Mouse (Mus musculus): Measurements from ENCODE around the gene Nlrx1. TPM values are rescaled to one million over a fixed set of nuclear protein-coding genes. Genes with fewer than 3 reads are reported as not detected.
"Not testable (repeated sequence)": the region's sequence is repeated elsewhere in the genome, so short reads cannot be mapped to it uniquely, and the experiment has no call there.

Gene Nlrx1
- total and polyA plus RNA-seq, 2 experiments from 2014 or later, result 5.1 to 12.7 TPM

- Histone ChIP-seq H3K4me1 (ENCODE audit: insufficient read depth, low read length) (no peaks in the 10 kb centered on the region), H3K36me3 (ENCODE audit: insufficient read depth, low read length) (peaks cover 24% of the 10 kb centered on the region), H3K27me3 (ENCODE audit: insufficient read depth, low read length) (no peaks in the 10 kb centered on the region), H3K9ac (replicated peaks; ENCODE audit: low read length) (no peak overlapping the region), H3K27ac (no peak overlapping the region), H3K4me2 (ENCODE audit: low read depth, low read length) (no peak overlapping the region), H3K4me3 (ENCODE audit: low read length) (no peak overlapping the region), H3K9me3 (ENCODE audit: low read length) (no peaks in the 10 kb centered on the region)
- no peak for TF ChIP-seq CTCF (IDR thresholded peaks at IDR 0.05; ENCODE audit: low read depth)
- WGBS, result 37% methylated on average over 10 of the region's 10 CpGs
- DNase-seq (ENCODE audit: low spot score), result no peak
- ATAC-seq, result no peak
These were observed 42.3 kb upstream of the Nlrx1 start for GRCm38 (mm10) chr9:44310750-44311135.

- 69% methylated on average over 3 of the region's 3 CpGs for WGBS
- Histone ChIP-seq H3K4me2 (ENCODE audit: low read depth, low read length) (no peak overlapping the region), H3K36me3 (ENCODE audit: insufficient read depth, low read length) (peaks cover 15% of the 10 kb centered on the region), H3K4me1 (ENCODE audit: insufficient read depth, low read length) (0 out of 2 replicates have a peak, but pooled peaks cover 1% of the 10 kb centered on the region), H3K27ac (no peak overlapping the region), H3K9ac (replicated peaks; ENCODE audit: low read length) (no peak overlapping the region), H3K4me3 (ENCODE audit: low read length) (no peak overlapping the region), H3K9me3 (ENCODE audit: low read length) (no peaks in the 10 kb centered on the region), H3K27me3 (ENCODE audit: insufficient read depth, low read length) (no peaks in the 10 kb centered on the region)
- DNase-seq (ENCODE audit: low spot score) (no peak), ATAC-seq (no peak)
- TF ChIP-seq CTCF (IDR thresholded peaks at IDR 0.05; ENCODE audit: low read depth), result no peak
These were observed 41.4 kb upstream of the Nlrx1 start for GRCm38 (mm10) chr9:44309756-44310155.

GRCm38 (mm10) chr9:44307248-44307647 is 38.8 kb upstream of the Nlrx1 start:
- 82% methylated on average over 2 of the region's 2 CpGs for WGBS
- H3K4me1 ChIP-seq (ENCODE audit: insufficient read depth, low read length), result 0 out of 2 replicates have a peak, but pooled peaks cover 5% of the 10 kb centered on the region

GRCm38 (mm10) chr9:44306532-44306931 is 38.1 kb upstream of the Nlrx1 start:
- Histone ChIP-seq H3K9me3 (ENCODE audit: low read length) (no peaks in the 10 kb centered on the region), H3K27ac (no peak overlapping the region), H3K4me1 (ENCODE audit: insufficient read depth, low read length) (0 out of 2 replicates have a peak, but pooled peaks cover 5% of the 10 kb centered on the region), H3K9ac (replicated peaks; ENCODE audit: low read length) (no peak overlapping the region), H3K36me3 (ENCODE audit: insufficient read depth, low read length) (peaks cover 13% of the 10 kb centered on the region), H3K4me3 (ENCODE audit: low read length) (no peak overlapping the region), H3K27me3 (ENCODE audit: insufficient read depth, low read length) (no peaks in the 10 kb centered on the region), H3K4me2 (ENCODE audit: low read depth, low read length) (no peak overlapping the region)
- WGBS, result 86% methylated on average over 6 of the region's 6 CpGs
- no peak for TF ChIP-seq CTCF (IDR thresholded peaks at IDR 0.05; ENCODE audit: low read depth)
- no peak for DNase-seq (ENCODE audit: low spot score)
- ATAC-seq, result no peak

More at GRCm38 (mm10) chr9:44307248-44307647, 38.8 kb upstream of the Nlrx1 start:
- H3K4me2 ChIP-seq (ENCODE audit: low read depth, low read length), result no peak overlapping the region
- no peak overlapping the region for H3K27ac ChIP-seq
- no peak overlapping the region for H3K4me3 ChIP-seq (ENCODE audit: low read length)
- ATAC-seq, result no peak
- H3K9me3 ChIP-seq (ENCODE audit: low read length), result no peaks in the 10 kb centered on the region
- DNase-seq (ENCODE audit: low spot score), result no peak
- no peak for TF ChIP-seq CTCF (IDR thresholded peaks at IDR 0.05; ENCODE audit: low read depth)
- H3K9ac ChIP-seq (replicated peaks; ENCODE audit: low read length), result no peak overlapping the region
- no peaks in the 10 kb centered on the region for H3K27me3 ChIP-seq (ENCODE audit: insufficient read depth, low read length)
- peaks cover 9% of the 10 kb centered on the region for H3K36me3 ChIP-seq (ENCODE audit: insufficient read depth, low read length)

- peak within 1 kb of the TSS; percentile 88 for H3K9ac ChIP-seq (replicated peaks; ENCODE audit: low read length)
- peak within 1 kb of the TSS; percentile 72 for H3K4me2 ChIP-seq (ENCODE audit: low read depth, low read length)
- TF ChIP-seq CTCF (IDR thresholded peaks at IDR 0.05; ENCODE audit: low read depth), result no peak
- H3K27ac ChIP-seq, result peak within 1 kb of the TSS; percentile 73
- peaks cover 18% of the 10 kb centered on the region for H3K36me3 ChIP-seq (ENCODE audit: insufficient read depth, low read length)
- peak; percentile 100 for DNase-seq (ENCODE audit: low spot score)
- H3K9me3 ChIP-seq (ENCODE audit: low read length), result no peaks in the 10 kb centered on the region
- H3K27me3 ChIP-seq (ENCODE audit: insufficient read depth, low read length), result no peaks in the 10 kb centered on the region
- H3K4me1 ChIP-seq (ENCODE audit: insufficient read depth, low read length), result 0 out of 2 replicates have a peak, but pooled peaks cover 5% of the 10 kb centered on the region
- WGBS, result 1% methylated on average over 54 of the region's 54 CpGs
- ATAC-seq, result peak; percentile 99
- H3K4me3 ChIP-seq (ENCODE audit: low read length), result peak within 1 kb of the TSS; percentile 64
These were observed 37.2 kb upstream of the Nlrx1 start, which contains the start of gene Hinfp for GRCm38 (mm10) chr9:44305466-44306079. TSS of gene Hinfp (minus strand) at chr9:44305671.

- H3K4me3 ChIP-seq (ENCODE audit: low read length); H3K9me3 ChIP-seq (ENCODE audit: low read length); H3K27me3 ChIP-seq (ENCODE audit: insufficient read depth, low read length); H3K27ac ChIP-seq; H3K4me2 ChIP-seq (ENCODE audit: low read depth, low read length); H3K4me1 ChIP-seq (ENCODE audit: insufficient read depth, low read length); ATAC-seq; H3K9ac ChIP-seq (replicated peaks; ENCODE audit: low read length); DNase-seq (ENCODE audit: low spot score): not testable (repeated sequence)
- WGBS, result 95% methylated on average over 3 of the region's 3 CpGs
- peaks cover 62% of the 10 kb centered on the region for H3K36me3 ChIP-seq (ENCODE audit: insufficient read depth, low read length)
These were observed 31.6 kb upstream of the Nlrx1 start for GRCm38 (mm10) chr9:44300001-44300400.

- H3K9me3 ChIP-seq (ENCODE audit: low read length), result no peaks in the 10 kb centered on the region
- H3K4me1 ChIP-seq (ENCODE audit: insufficient read depth, low read length), result 0 out of 2 replicates have a peak, but pooled peaks cover 9% of the 10 kb centered on the region
- no peak overlapping the region for H3K9ac ChIP-seq (replicated peaks; ENCODE audit: low read length)
- H3K27me3 ChIP-seq (ENCODE audit: insufficient read depth, low read length), result no peaks in the 10 kb centered on the region
- no peak overlapping the region for H3K4me3 ChIP-seq (ENCODE audit: low read length)
- peaks cover 39% of the 10 kb centered on the region for H3K36me3 ChIP-seq (ENCODE audit: insufficient read depth, low read length)
- no peak for ATAC-seq
- TF ChIP-seq CTCF (IDR thresholded peaks at IDR 0.05; ENCODE audit: low read depth), result peak; percentile 75
- no peak overlapping the region for H3K27ac ChIP-seq
- WGBS, result 71% methylated on average over 3 of the region's 3 CpGs
- no peak overlapping the region for H3K4me2 ChIP-seq (ENCODE audit: low read depth, low read length)
- DNase-seq (ENCODE audit: low spot score), result peak; percentile 64
These were observed 24.1 kb upstream of the Nlrx1 start for GRCm38 (mm10) chr9:44292490-44292889.

Measured in hindbrain, postnatal 0 days (tissue).